Mouse (Mus musculus) hindbrain, embryonic 12.5 days (tissue): Measurements from ENCODE around the gene Smim12. TPM values are rescaled to one million over a fixed set of nuclear protein-coding genes. Genes with fewer than 3 reads are reported as not detected.

Experiments
- ATAC-seq: fragments of 200-750 bp; cut with Nextera tagmentation; 2 replicates; pipeline ENCODE4 v1.8.0; 2017; ENCODE audit warnings: moderate TSS enrichment; ENCODE audit not compliant: low FRiP score
- H3K27ac ChIP-seq: fragments of 300-500 bp; sonication (generic); 2 replicates; pipeline ENCODE4 v1.5.1; 2016; ENCODE audit warnings: mild to moderate bottlenecking
- H3K27me3 ChIP-seq: fragments of 300-500 bp; sonication (generic); 2 replicates; pipeline ENCODE4 v1.6.1; 2016; ENCODE audit warnings: mild to moderate bottlenecking
- H3K36me3 ChIP-seq: fragments of 300-500 bp; sonication (generic); 2 replicates; pipeline ENCODE4 v1.6.1; 2016; ENCODE audit warnings: mild to moderate bottlenecking
- H3K4me1 ChIP-seq: fragments of 300-500 bp; sonication (generic); 2 replicates; pipeline ENCODE4 v1.6.1; 2016
- H3K4me2 ChIP-seq: fragments of 300-500 bp; sonication (generic); replicated peaks from 2 replicates; pipeline ENCODE4 v1.6.1; 2016; ENCODE audit warnings: mild to moderate bottlenecking
- H3K4me3 ChIP-seq: fragments of 300-500 bp; sonication (generic); 2 replicates; pipeline ENCODE4 v1.5.1; 2016; ENCODE audit warnings: mild to moderate bottlenecking
- H3K9ac ChIP-seq: fragments of 300-500 bp; sonication (generic); 2 replicates; pipeline ENCODE4 v1.6.1; 2016; ENCODE audit warnings: mild to moderate bottlenecking, moderate library complexity
- H3K9me3 ChIP-seq: fragments of 300-500 bp; sonication (generic); replicated peaks from 2 replicates; pipeline ENCODE4 v1.6.1; 2016; ENCODE audit warnings: mild to moderate bottlenecking
- WGBS: fragments of 180-500 bp; shearing (Covaris S2); methylation state at CpG from one replicate; pipeline ENCODE4 v1.1.7; 2016; 5-methylcytosine and 5-hydroxymethylcytosine counted together
- polyA plus RNA-seq: library from polyadenylated mRNA; unstranded; fragments of >200 nt; fragmentation: Nextera tagmentation; extraction: Ambion mirVana; gene quantifications from 2 replicates; pipeline ENCODE4 v1.2.1, GENCODE M21; 2016

The Smim12 gene
- 44.7 and 50.6 TPM in 2 replicates for polyA plus RNA-seq

- peak; percentile 94 for ATAC-seq
- Histone ChIP-seq H3K4me2 (peak within 1 kb of the TSS; percentile 97), H3K4me3 (peak within 1 kb of the TSS; percentile 84), H3K27me3 (peaks cover 12% of the 10 kb centered on the region; the same call in 1 of the 2 replicates), H3K9me3 (no peaks in the 10 kb centered on the region), H3K9ac (peak within 1 kb of the TSS; percentile 85), H3K36me3 (peaks cover 20% of the 10 kb centered on the region), H3K27ac (no peak within 1 kb of the TSS), H3K4me1 (peaks cover 16% of the 10 kb centered on the region)
- 0% methylated on average over 29 of the region's 29 CpGs for WGBS
Observed at GRCm38 (mm10) chr4:127243552-127243951, at the start of gene Smim12. Gene Smim12 (plus strand): TSS chr4:127243784.

GRCm38 (mm10) chr4:127194477-127195269 lies 48.9 kb upstream of the Smim12 start:
- Histone ChIP-seq H3K27me3 (peaks cover 6% of the 10 kb centered on the region; the same call in 1 of the 2 replicates), H3K9me3 (no peaks in the 10 kb centered on the region), H3K4me1 (peaks cover 16% of the 10 kb centered on the region), H3K4me3 (no peak overlapping the region), H3K4me2 (no peak overlapping the region), H3K27ac (no peak overlapping the region), H3K36me3 (peaks cover 12% of the 10 kb centered on the region), H3K9ac (0 out of 2 replicates have a peak overlapping the region, but pooled peaks have one; percentile 20)
- WGBS = 73% methylated on average over 25 of the region's 25 CpGs
- no peak for ATAC-seq

- peaks cover 12% of the 10 kb centered on the region for H3K36me3 ChIP-seq
- peaks cover 6% of the 10 kb centered on the region; the same call in 1 of the 2 replicates for H3K27me3 ChIP-seq
- 33% methylated on average over 6 of the region's 6 CpGs for WGBS
- no peak overlapping the region for H3K4me2 ChIP-seq
- H3K4me3 ChIP-seq = no peak overlapping the region
- no peak overlapping the region for H3K9ac ChIP-seq
- H3K9me3 ChIP-seq = no peaks in the 10 kb centered on the region
- no peak for ATAC-seq
- peaks cover 11% of the 10 kb centered on the region for H3K4me1 ChIP-seq
- no peak overlapping the region for H3K27ac ChIP-seq
Observed at GRCm38 (mm10) chr4:127198609-127199008, 45.0 kb upstream of the Smim12 start.

- no peak overlapping the region for H3K4me2 ChIP-seq
- H3K27ac ChIP-seq = no peak overlapping the region
- peaks cover 6% of the 10 kb centered on the region; the same call in 1 of the 2 replicates for H3K27me3 ChIP-seq
- no peak overlapping the region for H3K4me3 ChIP-seq
- WGBS = 52% methylated on average over 12 of the region's 12 CpGs
- H3K36me3 ChIP-seq = peaks cover 12% of the 10 kb centered on the region
- peaks cover 4% of the 10 kb centered on the region for H3K4me1 ChIP-seq
- no peak overlapping the region for H3K9ac ChIP-seq
- no peak for ATAC-seq
- H3K9me3 ChIP-seq = no peaks in the 10 kb centered on the region
Observed at GRCm38 (mm10) chr4:127199406-127199805, 44.2 kb upstream of the Smim12 start.

GRCm38 (mm10) chr4:127200164-127200722 lies 43.3 kb upstream of the Smim12 start:
- WGBS = 89% methylated on average over 12 of the region's 12 CpGs
- no peaks in the 10 kb centered on the region for H3K4me1 ChIP-seq
- no peak overlapping the region for H3K27ac ChIP-seq
- H3K36me3 ChIP-seq = peaks cover 4% of the 10 kb centered on the region
- ATAC-seq = no peak
- H3K4me3 ChIP-seq = no peak overlapping the region
- H3K9ac ChIP-seq = no peak overlapping the region
- H3K4me2 ChIP-seq = no peak overlapping the region
- H3K27me3 ChIP-seq = peaks cover 6% of the 10 kb centered on the region; the same call in 1 of the 2 replicates
- no peaks in the 10 kb centered on the region for H3K9me3 ChIP-seq

- WGBS = 69% methylated on average over 13 of the region's 13 CpGs
- H3K27ac ChIP-seq = no peak overlapping the region
- H3K36me3 ChIP-seq = no peaks in the 10 kb centered on the region
- no peak overlapping the region for H3K4me2 ChIP-seq
- peaks cover 6% of the 10 kb centered on the region; the same call in 1 of the 2 replicates for H3K27me3 ChIP-seq
- H3K4me1 ChIP-seq = no peaks in the 10 kb centered on the region
- ATAC-seq = no peak
- H3K9me3 ChIP-seq = no peaks in the 10 kb centered on the region
- H3K9ac ChIP-seq = no peak overlapping the region
- no peak overlapping the region for H3K4me3 ChIP-seq
Observed at GRCm38 (mm10) chr4:127200769-127201617, 42.6 kb upstream of the Smim12 start.

- Histone ChIP-seq H3K9ac (no peak overlapping the region), H3K27me3 (peaks cover 6% of the 10 kb centered on the region; the same call in 1 of the 2 replicates), H3K36me3 (no peaks in the 10 kb centered on the region), H3K27ac (no peak overlapping the region), H3K4me2 (no peak overlapping the region), H3K9me3 (no peaks in the 10 kb centered on the region), H3K4me1 (no peaks in the 10 kb centered on the region), H3K4me3 (no peak overlapping the region)
- WGBS = 83% methylated on average over 1 of the region's 1 CpGs
- no peak for ATAC-seq
Observed at GRCm38 (mm10) chr4:127203081-127203480, 40.5 kb upstream of the Smim12 start.

- WGBS = 69% methylated on average over 9 of the region's 9 CpGs
- no peak for ATAC-seq
- Histone ChIP-seq H3K4me2 (no peak overlapping the region), H3K9me3 (no peaks in the 10 kb centered on the region), H3K27me3 (peaks cover 23% of the 10 kb centered on the region), H3K27ac (peak overlapping the region; percentile 62), H3K9ac (no peak overlapping the region), H3K36me3 (no peaks in the 10 kb centered on the region), H3K4me1 (peaks cover 15% of the 10 kb centered on the region), H3K4me3 (no peak overlapping the region)
Observed at GRCm38 (mm10) chr4:127211318-127211717, 32.3 kb upstream of the Smim12 start.

GRCm38 (mm10) chr4:127214510-127214909 lies 29.1 kb upstream of the Smim12 start:
- Histone ChIP-seq H3K4me3 (peak overlapping the region; percentile 20; the same call in 1 of the 2 replicates), H3K36me3 (no peaks in the 10 kb centered on the region), H3K4me1 (peaks cover 15% of the 10 kb centered on the region), H3K9ac (no peak overlapping the region), H3K27me3 (peaks cover 26% of the 10 kb centered on the region), H3K27ac (no peak overlapping the region), H3K4me2 (peak overlapping the region; percentile 41), H3K9me3 (no peaks in the 10 kb centered on the region)
- peak; percentile 40; the same call in 1 of the 2 replicates for ATAC-seq
- 24% methylated on average over 28 of the region's 28 CpGs for WGBS

- Histone ChIP-seq H3K27ac (no peak overlapping the region), H3K9ac (no peak overlapping the region), H3K4me2 (no peak overlapping the region), H3K9me3 (no peaks in the 10 kb centered on the region), H3K4me1 (peaks cover 15% of the 10 kb centered on the region), H3K36me3 (no peaks in the 10 kb centered on the region), H3K4me3 (no peak overlapping the region), H3K27me3 (peaks cover 26% of the 10 kb centered on the region)
- ATAC-seq = no peak
- 60% methylated on average over 11 of the region's 11 CpGs for WGBS
Observed at GRCm38 (mm10) chr4:127215103-127215502, 28.5 kb upstream of the Smim12 start.

GRCm38 (mm10) chr4:127215799-127216198 lies 27.8 kb upstream of the Smim12 start:
- no peak overlapping the region for H3K27ac ChIP-seq
- ATAC-seq = no peak
- no peaks in the 10 kb centered on the region for H3K36me3 ChIP-seq
- H3K4me1 ChIP-seq = peaks cover 15% of the 10 kb centered on the region
- H3K4me3 ChIP-seq = no peak overlapping the region
- peaks cover 26% of the 10 kb centered on the region for H3K27me3 ChIP-seq
- no peaks in the 10 kb centered on the region for H3K9me3 ChIP-seq
- no peak overlapping the region for H3K9ac ChIP-seq
- no peak overlapping the region for H3K4me2 ChIP-seq
- WGBS = 82% methylated on average over 5 of the region's 9 CpGs

GRCm38 (mm10) chr4:127216251-127216651 lies 27.3 kb upstream of the Smim12 start:
- no peak overlapping the region for H3K9ac ChIP-seq
- no peak for ATAC-seq
- H3K4me2 ChIP-seq = no peak overlapping the region
- peaks cover 11% of the 10 kb centered on the region for H3K4me1 ChIP-seq
- no peaks in the 10 kb centered on the region for H3K9me3 ChIP-seq
- no peak overlapping the region for H3K4me3 ChIP-seq
- H3K27ac ChIP-seq = no peak overlapping the region
- no peaks in the 10 kb centered on the region for H3K36me3 ChIP-seq
- peaks cover 26% of the 10 kb centered on the region for H3K27me3 ChIP-seq
- 81% methylated on average over 4 of the region's 4 CpGs for WGBS
